Mouse (Mus musculus) forebrain, embryonic 12.5 days (tissue): ENCODE results near the gene Cadm1. TPM values are rescaled to one million over a fixed set of nuclear protein-coding genes. Genes with fewer than 3 reads are reported as not detected.
A peak's percentile ranks its signal among the peaks of the same experiment; 100 is the strongest.

Experiments
- ATAC-seq: fragments of 200-750 bp; cut with Nextera tagmentation; 2 replicates; pipeline ENCODE4 v1.8.0; 2017; ENCODE audit warnings: moderate TSS enrichment; ENCODE audit not compliant: low FRiP score
- H3K27ac ChIP-seq: fragments of 300-500 bp; sonication (generic); 2 replicates; pipeline ENCODE4 v1.5.1; 2016; ENCODE audit warnings: mild to moderate bottlenecking
- H3K27me3 ChIP-seq: fragments of 300-500 bp; sonication (generic); 2 replicates; pipeline ENCODE4 v1.6.1; 2016; ENCODE audit warnings: mild to moderate bottlenecking
- H3K36me3 ChIP-seq: fragments of 300-500 bp; sonication (generic); replicated peaks from 2 replicates; pipeline ENCODE4 v1.6.1; 2016; ENCODE audit warnings: mild to moderate bottlenecking
- H3K4me1 ChIP-seq: fragments of 300-500 bp; sonication (generic); 2 replicates; pipeline ENCODE4 v1.6.1; 2016
- H3K4me2 ChIP-seq: fragments of 300-500 bp; sonication (generic); 2 replicates; pipeline ENCODE4 v1.6.1; 2016; ENCODE audit warnings: mild to moderate bottlenecking, moderate library complexity
- H3K4me3 ChIP-seq: fragments of 300-500 bp; sonication (generic); replicated peaks from 2 replicates; pipeline ENCODE4 v1.5.1; 2016; ENCODE audit warnings: mild to moderate bottlenecking
- H3K9ac ChIP-seq: fragments of 300-500 bp; sonication (generic); 2 replicates; pipeline ENCODE4 v1.6.1; 2016; ENCODE audit warnings: mild to moderate bottlenecking
- H3K9me3 ChIP-seq: fragments of 300-500 bp; sonication (generic); 2 replicates; pipeline ENCODE4 v1.6.1; 2016
- WGBS: fragments of 180-500 bp; shearing (Covaris S2); methylation state at CpG from one replicate; pipeline ENCODE4 v1.1.7; 2016; 5-methylcytosine and 5-hydroxymethylcytosine counted together
- polyA plus RNA-seq: library from polyadenylated mRNA; unstranded; fragments of >200 nt; fragmentation: Nextera tagmentation; extraction: Ambion mirVana; gene quantifications from 2 replicates; pipeline ENCODE4 v1.2.1, GENCODE M21; 2016

Gene Cadm1
- polyA plus RNA-seq, 1 experiment from 2014 or later = 99.8 TPM

GRCm38 (mm10) chr9:47652203-47652602, 122.2 kb downstream of the Cadm1 start:
- Histone ChIP-seq H3K27ac (no peak overlapping the region), H3K4me1 (0 out of 2 replicates have a peak, but pooled peaks cover 11% of the 10 kb centered on the region), H3K9ac (no peak overlapping the region), H3K4me2 (no peak overlapping the region), H3K36me3 (no peaks in the 10 kb centered on the region), H3K9me3 (no peaks in the 10 kb centered on the region), H3K4me3 (no peak overlapping the region), H3K27me3 (no peaks in the 10 kb centered on the region)
- WGBS = 90% methylated on average over 5 of the region's 5 CpGs
- ATAC-seq = no peak

- Histone ChIP-seq H3K4me3 (no peak overlapping the region), H3K4me2 (no peak overlapping the region), H3K9me3 (no peaks in the 10 kb centered on the region), H3K27me3 (no peaks in the 10 kb centered on the region), H3K4me1 (0 out of 2 replicates have a peak, but pooled peaks cover 6% of the 10 kb centered on the region), H3K36me3 (no peaks in the 10 kb centered on the region), H3K9ac (no peak overlapping the region), H3K27ac (no peak overlapping the region)
- no peak for ATAC-seq
- WGBS = 87% methylated on average over 4 of the region's 4 CpGs
Measured at GRCm38 (mm10) chr9:47652936-47653335, 123.0 kb downstream of the Cadm1 start.

GRCm38 (mm10) chr9:47659366-47660090, 129.6 kb downstream of the Cadm1 start:
- H3K4me3 ChIP-seq = no peak overlapping the region
- no peak overlapping the region for H3K9ac ChIP-seq
- WGBS = 94% methylated on average over 6 of the region's 6 CpGs
- no peaks in the 10 kb centered on the region for H3K9me3 ChIP-seq
- H3K27me3 ChIP-seq = no peaks in the 10 kb centered on the region
- H3K36me3 ChIP-seq = no peaks in the 10 kb centered on the region
- no peak overlapping the region for H3K27ac ChIP-seq
- no peak overlapping the region for H3K4me2 ChIP-seq
- ATAC-seq = no peak
- H3K4me1 ChIP-seq = no peaks in the 10 kb centered on the region

DNA sequence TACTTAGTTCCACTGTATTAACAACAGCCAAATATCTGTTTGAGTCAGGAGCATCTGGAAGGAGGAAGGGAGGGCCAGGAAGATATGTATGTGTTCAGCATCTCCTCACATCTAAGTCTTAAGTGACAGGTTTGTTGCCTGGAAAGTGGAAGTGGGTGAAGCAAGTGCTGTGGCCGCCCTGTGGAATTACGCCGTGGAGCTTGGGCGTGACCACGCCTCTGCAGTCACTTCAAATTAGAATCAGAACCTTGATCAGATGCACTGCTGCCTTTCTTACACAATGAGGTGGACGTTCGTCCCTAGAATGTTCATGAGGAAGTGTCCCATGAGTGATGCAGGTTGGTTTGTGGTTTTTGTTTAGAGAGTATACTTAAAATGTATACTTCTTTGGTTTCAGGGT, 131.6 kb downstream of the Cadm1 start:
- Histone ChIP-seq H3K9me3 (no peaks in the 10 kb centered on the region), H3K4me2 (no peak overlapping the region), H3K9ac (no peak overlapping the region), H3K27me3 (no peaks in the 10 kb centered on the region), H3K4me1 (no peaks in the 10 kb centered on the region), H3K4me3 (no peak overlapping the region), H3K36me3 (no peaks in the 10 kb centered on the region), H3K27ac (no peak overlapping the region)
- WGBS = 94% methylated on average over 7 of the region's 7 CpGs
- no peak for ATAC-seq

- no peak overlapping the region for H3K27ac ChIP-seq
- no peak for ATAC-seq
- no peak overlapping the region for H3K4me3 ChIP-seq
- WGBS = 72% methylated on average over 4 of the region's 4 CpGs
- no peaks in the 10 kb centered on the region; the same call in 1 of the 2 replicates for H3K36me3 ChIP-seq
- H3K4me2 ChIP-seq = no peak overlapping the region
- no peak overlapping the region for H3K9ac ChIP-seq
- H3K4me1 ChIP-seq = peaks cover 17% of the 10 kb centered on the region
- no peaks in the 10 kb centered on the region for H3K27me3 ChIP-seq
- H3K9me3 ChIP-seq = no peaks in the 10 kb centered on the region
Measured at GRCm38 (mm10) chr9:47669206-47669605, 139.2 kb downstream of the Cadm1 start.

- Histone ChIP-seq H3K9ac (no peak overlapping the region), H3K27me3 (no peaks in the 10 kb centered on the region), H3K27ac (no peak overlapping the region), H3K36me3 (no peaks in the 10 kb centered on the region; the same call in 1 of the 2 replicates), H3K4me1 (peaks cover 20% of the 10 kb centered on the region), H3K9me3 (no peaks in the 10 kb centered on the region), H3K4me3 (no peak overlapping the region), H3K4me2 (no peak overlapping the region)
- WGBS = 59% methylated on average over 11 of the region's 11 CpGs
- ATAC-seq = no peak
Measured at GRCm38 (mm10) chr9:47671617-47672016, 141.6 kb downstream of the Cadm1 start.

- H3K4me3 ChIP-seq = no peak overlapping the region
- H3K9ac ChIP-seq = no peak overlapping the region
- peak overlapping the region; percentile 32; the same call in 1 of the 2 replicates for H3K27ac ChIP-seq
- H3K4me1 ChIP-seq = peaks cover 20% of the 10 kb centered on the region
- WGBS = 86% methylated on average over 11 of the region's 11 CpGs
- no peaks in the 10 kb centered on the region; the same call in 1 of the 2 replicates for H3K36me3 ChIP-seq
- ATAC-seq = no peak
- H3K9me3 ChIP-seq = no peaks in the 10 kb centered on the region
- no peak overlapping the region for H3K4me2 ChIP-seq
- H3K27me3 ChIP-seq = no peaks in the 10 kb centered on the region
Measured at GRCm38 (mm10) chr9:47674766-47675713, 145.1 kb downstream of the Cadm1 start.

DNA sequence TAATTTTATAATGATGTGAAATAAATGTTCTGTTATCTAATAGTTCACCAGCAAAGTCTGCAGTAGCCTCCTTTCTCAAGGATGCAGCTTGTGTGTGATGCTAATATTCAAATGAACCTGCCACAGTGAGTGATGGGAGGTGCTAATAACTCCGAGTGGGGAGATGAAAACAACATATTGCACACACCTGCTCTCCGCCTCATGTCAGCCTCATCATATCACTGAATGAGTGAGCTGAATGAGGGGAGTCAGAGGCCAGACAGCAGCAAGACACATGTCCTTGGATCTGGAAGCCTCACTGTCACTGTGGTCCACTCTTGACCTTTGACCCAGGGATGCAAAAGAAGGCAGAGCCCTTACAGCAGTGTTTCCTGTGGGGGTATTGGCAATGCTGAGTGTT, 156.9 kb downstream of the Cadm1 start:
- H3K9me3 ChIP-seq = no peaks in the 10 kb centered on the region

DNA sequence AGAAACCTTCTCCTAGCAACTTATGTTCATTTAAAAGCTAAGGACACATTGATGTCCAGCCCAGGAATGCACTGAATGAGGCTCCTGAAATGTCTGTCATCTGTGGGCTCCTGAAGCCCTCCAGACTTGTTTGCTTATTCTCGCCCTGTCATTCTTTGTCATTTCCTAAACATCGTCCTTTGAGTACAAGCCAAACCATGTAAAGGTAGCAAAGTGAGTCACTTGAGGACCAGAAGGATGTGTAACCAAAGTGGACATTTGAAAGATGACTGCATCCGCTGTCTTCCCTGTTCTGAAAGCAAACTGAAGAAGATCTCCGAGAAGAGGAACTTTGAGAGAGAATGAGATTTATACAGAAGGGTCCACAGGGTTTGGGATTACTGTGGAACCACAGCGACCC, 157.6 kb downstream of the Cadm1 start:
- no peak for ATAC-seq
- Histone ChIP-seq H3K4me1 (peaks cover 15% of the 10 kb centered on the region), H3K4me3 (no peak overlapping the region), H3K9ac (no peak overlapping the region), H3K36me3 (no peaks in the 10 kb centered on the region), H3K9me3 (no peaks in the 10 kb centered on the region), H3K27me3 (0 out of 2 replicates have a peak, but pooled peaks cover 8% of the 10 kb centered on the region), H3K4me2 (no peak overlapping the region), H3K27ac (no peak overlapping the region)
- WGBS = 95% methylated on average over 5 of the region's 5 CpGs

More for the DNA sequence above, 156.9 kb downstream of the Cadm1 start:
- H3K4me1 ChIP-seq = peaks cover 16% of the 10 kb centered on the region
- H3K4me3 ChIP-seq = no peak overlapping the region
- no peak overlapping the region for H3K27ac ChIP-seq
- H3K4me2 ChIP-seq = no peak overlapping the region
- 53% methylated on average over 2 of the region's 2 CpGs for WGBS
- peak; percentile 17; the same call in 1 of the 2 replicates for ATAC-seq
- 0 out of 2 replicates have a peak, but pooled peaks cover 8% of the 10 kb centered on the region for H3K27me3 ChIP-seq
- no peak overlapping the region for H3K9ac ChIP-seq
- H3K36me3 ChIP-seq = no peaks in the 10 kb centered on the region

GRCm38 (mm10) chr9:47688297-47688696, 158.3 kb downstream of the Cadm1 start:
- Histone ChIP-seq H3K4me2 (no peak overlapping the region), H3K36me3 (no peaks in the 10 kb centered on the region), H3K27me3 (0 out of 2 replicates have a peak, but pooled peaks cover 8% of the 10 kb centered on the region), H3K4me1 (peaks cover 11% of the 10 kb centered on the region), H3K9me3 (no peaks in the 10 kb centered on the region), H3K27ac (no peak overlapping the region), H3K9ac (no peak overlapping the region), H3K4me3 (no peak overlapping the region)
- no peak for ATAC-seq
- WGBS = 60% methylated on average over 10 of the region's 10 CpGs

DNA sequence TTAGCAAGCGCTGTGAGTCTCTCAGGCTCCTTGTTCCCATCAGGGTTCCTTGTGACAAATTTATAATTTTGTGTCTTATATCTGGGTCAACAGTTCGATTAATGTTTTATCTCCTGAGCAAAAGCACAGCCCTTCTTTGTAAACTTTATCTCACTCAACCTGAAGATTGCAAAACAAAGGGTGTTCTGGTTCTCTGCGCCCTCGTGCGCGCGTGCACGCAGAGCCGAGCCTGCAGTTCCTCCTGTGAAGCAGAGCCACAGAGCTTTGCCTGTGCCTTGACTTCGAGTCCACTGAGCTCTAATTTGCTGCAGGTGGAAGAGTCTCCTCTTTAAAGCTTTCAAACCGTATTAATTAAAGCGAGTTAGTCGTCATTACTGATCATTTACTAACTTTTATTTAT, 162.9 kb downstream of the Cadm1 start:
- ATAC-seq = no peak
- H3K36me3 ChIP-seq = no peaks in the 10 kb centered on the region
- H3K4me2 ChIP-seq = no peak overlapping the region
- no peak overlapping the region for H3K27ac ChIP-seq
- 51% methylated on average over 13 of the region's 13 CpGs for WGBS
- H3K9me3 ChIP-seq = no peaks in the 10 kb centered on the region
- peaks cover 12% of the 10 kb centered on the region; the same call in 1 of the 2 replicates for H3K27me3 ChIP-seq
- no peak overlapping the region for H3K4me3 ChIP-seq
- peaks cover 8% of the 10 kb centered on the region for H3K4me1 ChIP-seq
- no peak overlapping the region for H3K9ac ChIP-seq

- WGBS = 64% methylated on average over 3 of the region's 3 CpGs
- ATAC-seq = no peak
- Histone ChIP-seq H3K4me3 (no peak overlapping the region), H3K36me3 (no peaks in the 10 kb centered on the region), H3K9me3 (no peaks in the 10 kb centered on the region), H3K9ac (no peak overlapping the region), H3K4me2 (no peak overlapping the region), H3K27ac (no peak overlapping the region), H3K27me3 (peaks cover 4% of the 10 kb centered on the region), H3K4me1 (peaks cover 11% of the 10 kb centered on the region; the same call in 1 of the 2 replicates)
Measured at GRCm38 (mm10) chr9:47699026-47699425, 169.1 kb downstream of the Cadm1 start.
